Mouse (Mus musculus): ENCODE data around the gene Hist1h4f.
"Not testable (repeated sequence)": the region's sequence is repeated elsewhere in the genome, so short reads cannot be mapped to it uniquely, and the experiment has no call there.

- not testable (repeated sequence) for TF ChIP-seq CTCF (IDR thresholded peaks at IDR 0.05; ENCODE audit: low read depth, low read length); POLR2A (IDR thresholded peaks at IDR 0.05; ENCODE audit: extremely low read depth, insufficient read depth, low read length)
Measured at GRCm38 (mm10) chr13:23571504-23572217, 20.2 kb upstream of the Hist1h4f start.

Data from liver, adult 2 months (tissue).